Mouse (Mus musculus): ENCODE data around the gene Ganab. TPM values are rescaled to one million over a fixed set of nuclear protein-coding genes. Genes with fewer than 3 reads are reported as not detected.
A peak's percentile ranks its signal among the peaks of the same experiment; 100 is the strongest.

Gene Ganab
- polyA plus RNA-seq, 1 experiment from 2014 or later = 50.8 TPM

GRCm38 (mm10) chr19:8936736-8937135 is 38.9 kb downstream of the Ganab start:
- H3K9me3 ChIP-seq (replicated peaks; ENCODE audit: control insufficient read depth, low read length) = no peaks in the 10 kb centered on the region
- no peak overlapping the region for H3K27ac ChIP-seq (ENCODE audit: low read length)
- no peak overlapping the region for H3K4me3 ChIP-seq (ENCODE audit: low read depth, low read length)
- H3K27me3 ChIP-seq (ENCODE audit: control insufficient read depth, insufficient read depth, low read depth, low read length) = no peaks in the 10 kb centered on the region
- H3K9ac ChIP-seq (ENCODE audit: low read depth, low read length) = no peak overlapping the region
- no peak for ATAC-seq (ENCODE audit: low read depth)
- peaks cover 10% of the 10 kb centered on the region for H3K4me1 ChIP-seq (ENCODE audit: control insufficient read depth, low read depth, low read length)
- no peak overlapping the region for H3K4me2 ChIP-seq (ENCODE audit: low read depth, low read length)
- H3K36me3 ChIP-seq (ENCODE audit: control insufficient read depth, insufficient read depth) = peaks cover 12% of the 10 kb centered on the region; the same call in 1 of the 2 replicates
- 85% methylated on average over 2 of the region's 2 CpGs for WGBS (ENCODE audit: insufficient replicate concordance)

GRCm38 (mm10) chr19:8940526-8941133 is 42.8 kb downstream of the Ganab start:
- no peak overlapping the region for H3K4me3 ChIP-seq (ENCODE audit: low read depth, low read length)
- no peaks in the 10 kb centered on the region for H3K9me3 ChIP-seq (replicated peaks; ENCODE audit: control insufficient read depth, low read length)
- WGBS (ENCODE audit: insufficient replicate concordance) = 78% methylated on average over 15 of the region's 15 CpGs
- peak overlapping the region; percentile 80 for H3K4me2 ChIP-seq (ENCODE audit: low read depth, low read length)
- ATAC-seq (ENCODE audit: low read depth) = no peak
- no peaks in the 10 kb centered on the region for H3K27me3 ChIP-seq (ENCODE audit: control insufficient read depth, insufficient read depth, low read depth, low read length)
- peaks cover 36% of the 10 kb centered on the region for H3K4me1 ChIP-seq (ENCODE audit: control insufficient read depth, low read depth, low read length)
- no peak overlapping the region for H3K9ac ChIP-seq (ENCODE audit: low read depth, low read length)
- H3K27ac ChIP-seq (ENCODE audit: low read length) = no peak overlapping the region
- H3K36me3 ChIP-seq (ENCODE audit: control insufficient read depth, insufficient read depth) = peaks cover 16% of the 10 kb centered on the region

- H3K9me3 ChIP-seq (replicated peaks; ENCODE audit: control insufficient read depth, low read length) = no peaks in the 10 kb centered on the region
- no peaks in the 10 kb centered on the region for H3K27me3 ChIP-seq (ENCODE audit: control insufficient read depth, insufficient read depth, low read depth, low read length)
- H3K36me3 ChIP-seq (ENCODE audit: control insufficient read depth, insufficient read depth) = peaks cover 21% of the 10 kb centered on the region
- peak overlapping the region; percentile 96 for H3K9ac ChIP-seq (ENCODE audit: low read depth, low read length)
- no peak for ATAC-seq (ENCODE audit: low read depth)
- WGBS (ENCODE audit: insufficient replicate concordance) = 49% methylated on average over 10 of the region's 10 CpGs
- peaks cover 41% of the 10 kb centered on the region for H3K4me1 ChIP-seq (ENCODE audit: control insufficient read depth, low read depth, low read length)
- H3K27ac ChIP-seq (ENCODE audit: low read length) = peak overlapping the region; percentile 98
- peak overlapping the region; percentile 78 for H3K4me3 ChIP-seq (ENCODE audit: low read depth, low read length)
- H3K4me2 ChIP-seq (ENCODE audit: low read depth, low read length) = peak overlapping the region; percentile 80
Observed at GRCm38 (mm10) chr19:8941136-8941514, 43.3 kb downstream of the Ganab start.

- Histone ChIP-seq H3K27me3 (ENCODE audit: control insufficient read depth, insufficient read depth, low read depth, low read length) (no peaks in the 10 kb centered on the region), H3K4me2 (ENCODE audit: low read depth, low read length) (peak within 1 kb of the TSS; percentile 80), H3K4me3 (ENCODE audit: low read depth, low read length) (peak within 1 kb of the TSS; percentile 78), H3K27ac (ENCODE audit: low read length) (peak within 1 kb of the TSS; percentile 98), H3K4me1 (ENCODE audit: control insufficient read depth, low read depth, low read length) (peaks cover 46% of the 10 kb centered on the region), H3K9ac (ENCODE audit: low read depth, low read length) (peak within 1 kb of the TSS; percentile 96), H3K9me3 (replicated peaks; ENCODE audit: control insufficient read depth, low read length) (no peaks in the 10 kb centered on the region), H3K36me3 (ENCODE audit: control insufficient read depth, insufficient read depth) (peaks cover 24% of the 10 kb centered on the region)
- ATAC-seq (ENCODE audit: low read depth) = peak; percentile 93
- under 1% methylated on average over 64 of the region's 64 CpGs for WGBS (ENCODE audit: insufficient replicate concordance)
Observed at GRCm38 (mm10) chr19:8941515-8942217, 43.8 kb downstream of the Ganab start, which contains the start of gene Mta2. Mta2 (plus strand) TSS chr19:8941875.

- ATAC-seq (ENCODE audit: low read depth) = peak; percentile 16
- no peaks in the 10 kb centered on the region for H3K27me3 ChIP-seq (ENCODE audit: control insufficient read depth, insufficient read depth, low read depth, low read length)
- H3K36me3 ChIP-seq (ENCODE audit: control insufficient read depth, insufficient read depth) = peaks cover 29% of the 10 kb centered on the region
- peak overlapping the region; percentile 98 for H3K27ac ChIP-seq (ENCODE audit: low read length)
- peak overlapping the region; percentile 80 for H3K4me2 ChIP-seq (ENCODE audit: low read depth, low read length)
- H3K4me3 ChIP-seq (ENCODE audit: low read depth, low read length) = peak overlapping the region; percentile 78
- peaks cover 52% of the 10 kb centered on the region for H3K4me1 ChIP-seq (ENCODE audit: control insufficient read depth, low read depth, low read length)
- WGBS (ENCODE audit: insufficient replicate concordance) = 0% methylated on average over 46 of the region's 46 CpGs
- H3K9me3 ChIP-seq (replicated peaks; ENCODE audit: control insufficient read depth, low read length) = no peaks in the 10 kb centered on the region
- H3K9ac ChIP-seq (ENCODE audit: low read depth, low read length) = peak overlapping the region; percentile 96
Observed at GRCm38 (mm10) chr19:8942276-8942964, 44.5 kb downstream of the Ganab start.

GRCm38 (mm10) chr19:8943047-8943446 is 45.2 kb downstream of the Ganab start:
- peaks cover 53% of the 10 kb centered on the region for H3K4me1 ChIP-seq (ENCODE audit: control insufficient read depth, low read depth, low read length)
- ATAC-seq (ENCODE audit: low read depth) = no peak
- H3K4me2 ChIP-seq (ENCODE audit: low read depth, low read length) = peak overlapping the region; percentile 80
- H3K4me3 ChIP-seq (ENCODE audit: low read depth, low read length) = peak overlapping the region; percentile 78
- peaks cover 31% of the 10 kb centered on the region for H3K36me3 ChIP-seq (ENCODE audit: control insufficient read depth, insufficient read depth)
- peak overlapping the region; percentile 96 for H3K9ac ChIP-seq (ENCODE audit: low read depth, low read length)
- H3K27ac ChIP-seq (ENCODE audit: low read length) = peak overlapping the region; percentile 98
- H3K27me3 ChIP-seq (ENCODE audit: control insufficient read depth, insufficient read depth, low read depth, low read length) = no peaks in the 10 kb centered on the region
- WGBS (ENCODE audit: insufficient replicate concordance) = 36% methylated on average over 2 of the region's 2 CpGs
- H3K9me3 ChIP-seq (replicated peaks; ENCODE audit: control insufficient read depth, low read length) = no peaks in the 10 kb centered on the region

- H3K36me3 ChIP-seq (ENCODE audit: control insufficient read depth, insufficient read depth) = peaks cover 40% of the 10 kb centered on the region
- 10% methylated on average over 5 of the region's 5 CpGs for WGBS (ENCODE audit: insufficient replicate concordance)
- H3K27me3 ChIP-seq (ENCODE audit: control insufficient read depth, insufficient read depth, low read depth, low read length) = no peaks in the 10 kb centered on the region
- peaks cover 53% of the 10 kb centered on the region for H3K4me1 ChIP-seq (ENCODE audit: control insufficient read depth, low read depth, low read length)
- H3K9ac ChIP-seq (ENCODE audit: low read depth, low read length) = peak overlapping the region; percentile 96
- peak; percentile 25; the same call in 1 of the 2 replicates for ATAC-seq (ENCODE audit: low read depth)
- H3K4me2 ChIP-seq (ENCODE audit: low read depth, low read length) = peak overlapping the region; percentile 80
- peak overlapping the region; percentile 98 for H3K27ac ChIP-seq (ENCODE audit: low read length)
- H3K4me3 ChIP-seq (ENCODE audit: low read depth, low read length) = peak overlapping the region; percentile 78
- H3K9me3 ChIP-seq (replicated peaks; ENCODE audit: control insufficient read depth, low read length) = no peaks in the 10 kb centered on the region
Observed at GRCm38 (mm10) chr19:8944062-8944461, 46.2 kb downstream of the Ganab start.

GRCm38 (mm10) chr19:8944750-8945149 is 46.9 kb downstream of the Ganab start:
- Histone ChIP-seq H3K4me3 (ENCODE audit: low read depth, low read length) (peak overlapping the region; percentile 33), H3K9me3 (replicated peaks; ENCODE audit: control insufficient read depth, low read length) (no peaks in the 10 kb centered on the region), H3K36me3 (ENCODE audit: control insufficient read depth, insufficient read depth) (peaks cover 43% of the 10 kb centered on the region), H3K27ac (ENCODE audit: low read length) (peak overlapping the region; percentile 98), H3K9ac (ENCODE audit: low read depth, low read length) (no peak overlapping the region; the same call in none of the 2 replicates), H3K4me1 (ENCODE audit: control insufficient read depth, low read depth, low read length) (peaks cover 53% of the 10 kb centered on the region), H3K4me2 (ENCODE audit: low read depth, low read length) (peak overlapping the region; percentile 80), H3K27me3 (ENCODE audit: control insufficient read depth, insufficient read depth, low read depth, low read length) (no peaks in the 10 kb centered on the region)
- ATAC-seq (ENCODE audit: low read depth) = no peak
- WGBS (ENCODE audit: insufficient replicate concordance) = 13% methylated on average over 5 of the region's 5 CpGs
